In the genomic region with DNA sequence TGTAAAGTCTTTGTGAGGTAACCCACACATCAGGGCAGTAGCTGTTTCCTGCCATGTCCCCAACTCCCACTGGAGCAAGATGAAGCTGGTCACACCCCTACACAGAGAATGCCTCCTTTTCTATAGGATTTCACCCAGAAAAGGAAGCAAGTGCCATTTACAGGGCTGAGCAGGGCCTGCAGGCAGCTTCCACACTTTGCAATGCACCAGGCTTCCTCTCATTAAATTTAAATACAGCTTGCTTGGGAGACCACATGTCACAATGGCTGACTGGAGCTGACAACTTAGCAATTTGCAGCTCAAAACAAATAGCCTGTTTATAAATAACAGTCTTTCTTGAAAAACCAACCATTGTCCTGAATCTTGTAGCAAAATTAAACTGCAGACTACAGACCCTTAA, we compare ENCODE assay signal across 10 mouse cellular contexts. TPM values are rescaled to one million over a fixed set of nuclear protein-coding genes. Genes with fewer than 3 reads are reported as not detected.
A peak's percentile ranks its signal among the peaks of the same experiment; 100 is the strongest.
DNase-seq lines count a peak whose midpoint lies in the region; ATAC-seq lines count a peak whose summit lies in the region.
"Had no signal": no experiment of that assay in that cellular context is flagged by ENCODE, and none has a peak within 500 bp of the region (broad histone marks: within the 10 kb centered on the region; RNA-seq: fewer than 3 reads in every experiment).

No protein-coding gene starts in this region.

- H3K9ac ChIP-seq in neural tube, embryonic 12.5 days, result no peak overlapping the region
- no peak overlapping the region for H3K9ac ChIP-seq in forebrain, embryonic 13.5 days
- no peak overlapping the region for H3K9ac ChIP-seq in limb, embryonic 11.5 days (ENCODE audit: low read length)

- H3K27ac ChIP-seq in neural tube, embryonic 12.5 days, result no peak overlapping the region
- peak overlapping the region; percentile 28; the same call in 1 of the 2 replicates for H3K27ac ChIP-seq in forebrain, embryonic 13.5 days
- H3K27ac ChIP-seq in limb, embryonic 11.5 days (replicated peaks; ENCODE audit: low read depth, low read length), result peak overlapping the region; percentile 50
- H3K27ac ChIP-seq: left cerebral cortex, adult 2 months had no signal

- DNase-seq in neural tube, embryonic 10.5 days (ENCODE audit: extremely low spot score, low spot score), result no peak
- DNase-seq in limb, embryonic 11.5 days (ENCODE audit: low spot score), result peak; percentile 51
- DNase-seq in testis, postnatal 10 days (ENCODE audit: low spot score), result no peak
- DNase-seq in lung, postnatal 25 days (ENCODE audit: low spot score), result no peak
- no peak for DNase-seq in spleen, postnatal 14 days (ENCODE audit: low spot score in 2 of 2)
- DNase-seq: cerebellum, adult 9-10 months; kidney, adult 9 months had no signal

- peaks cover 25% of the 10 kb centered on the region for H3K4me1 ChIP-seq in neural tube, embryonic 12.5 days
- H3K4me1 ChIP-seq in forebrain, embryonic 13.5 days, result peaks cover 27% of the 10 kb centered on the region
- peaks cover 36% of the 10 kb centered on the region for H3K4me1 ChIP-seq in limb, embryonic 11.5 days (ENCODE audit: control insufficient read depth, insufficient read depth, low read length)

- 0 out of 2 replicates have a peak, but pooled peaks have one; percentile 8 for ATAC-seq in neural tube, embryonic 12.5 days (ENCODE audit: low FRiP score, low read depth)
- peak; percentile 28; the same call in 1 of the 2 replicates for ATAC-seq in forebrain, embryonic 13.5 days
- ATAC-seq in limb, embryonic 11.5 days (ENCODE audit: insufficient number of reproducible peaks, low FRiP score, low TSS enrichment, low read depth), result peak; percentile 36; the same call in 1 of the 2 replicates

- H3K4me3 ChIP-seq in neural tube, embryonic 12.5 days, result no peak overlapping the region
- H3K4me3 ChIP-seq in forebrain, embryonic 13.5 days, result no peak overlapping the region
- no peak overlapping the region for H3K4me3 ChIP-seq in limb, embryonic 11.5 days (ENCODE audit: low read depth, low read length)
- H3K4me3 ChIP-seq: left cerebral cortex, adult 2 months had no signal

- no peaks in the 10 kb centered on the region for H3K27me3 ChIP-seq in neural tube, embryonic 12.5 days (replicated peaks)
- peaks cover 4% of the 10 kb centered on the region; the same call in 1 of the 2 replicates for H3K27me3 ChIP-seq in forebrain, embryonic 13.5 days
- H3K27me3 ChIP-seq in limb, embryonic 11.5 days (ENCODE audit: control insufficient read depth, insufficient read depth, low read length), result no peaks in the 10 kb centered on the region

- no peaks in the 10 kb centered on the region for H3K36me3 ChIP-seq in neural tube, embryonic 12.5 days
- H3K36me3 ChIP-seq in forebrain, embryonic 13.5 days (ENCODE audit: poor library complexity, severe bottlenecking), result no peaks in the 10 kb centered on the region
- no peaks in the 10 kb centered on the region for H3K36me3 ChIP-seq in limb, embryonic 11.5 days (ENCODE audit: control insufficient read depth, insufficient read depth, low read length)

- no peak overlapping the region; the same call in 1 of the 2 replicates for H3K4me2 ChIP-seq in neural tube, embryonic 12.5 days (replicated peaks)
- H3K4me2 ChIP-seq in forebrain, embryonic 13.5 days, result 0 out of 2 replicates have a peak overlapping the region, but pooled peaks have one; percentile 17
- no peak overlapping the region; the same call in 1 of the 2 replicates for H3K4me2 ChIP-seq in limb, embryonic 11.5 days (ENCODE audit: low read depth, severe bottlenecking)

- H3K9me3 ChIP-seq in neural tube, embryonic 12.5 days, result no peaks in the 10 kb centered on the region
- no peaks in the 10 kb centered on the region for H3K9me3 ChIP-seq in forebrain, embryonic 13.5 days (replicated peaks)
- no peaks in the 10 kb centered on the region for H3K9me3 ChIP-seq in limb, embryonic 11.5 days (ENCODE audit: control insufficient read depth, low read length)

RNA-seq across cellular contexts. Expression of a gene that starts 5.5 kb away (rescaled TPM):
- polyA plus RNA-seq in neural tube, embryonic 12.5 days (2016; fragmentation: Nextera tagmentation; extraction: Ambion mirVana), result 10.8 and 11.7 TPM in 2 replicates
- polyA plus RNA-seq in forebrain, embryonic 13.5 days (2015; fragmentation: Nextera tagmentation; extraction: Ambion mirVana), result 3.5 and 4.1 TPM in 2 replicates
- polyA plus RNA-seq in limb, embryonic 11.5 days (2014; fragmentation: Nextera tagmentation; extraction: Ambion mirVana), result 11.6 and 13.8 TPM in 2 replicates
